Mouse (Mus musculus) inflammation-experienced regulatory T-cells (primary cell): ENCODE results near the gene Plcg2. TPM values are rescaled to one million over a fixed set of nuclear protein-coding genes. Genes with fewer than 3 reads are reported as not detected.

Source experiments
- polyA plus RNA-seq, 2 experiments: library from polyadenylated mRNA; unstranded; fragments of 100-300 nt; shearing (Covaris generic); gene quantifications; one replicate each; pipeline ENCODE4 v1.2.1; 2017

Gene Plcg2
- polyA plus RNA-seq: 1 to 10 TPM; 1.1 to 1.5 TPM

DNA sequence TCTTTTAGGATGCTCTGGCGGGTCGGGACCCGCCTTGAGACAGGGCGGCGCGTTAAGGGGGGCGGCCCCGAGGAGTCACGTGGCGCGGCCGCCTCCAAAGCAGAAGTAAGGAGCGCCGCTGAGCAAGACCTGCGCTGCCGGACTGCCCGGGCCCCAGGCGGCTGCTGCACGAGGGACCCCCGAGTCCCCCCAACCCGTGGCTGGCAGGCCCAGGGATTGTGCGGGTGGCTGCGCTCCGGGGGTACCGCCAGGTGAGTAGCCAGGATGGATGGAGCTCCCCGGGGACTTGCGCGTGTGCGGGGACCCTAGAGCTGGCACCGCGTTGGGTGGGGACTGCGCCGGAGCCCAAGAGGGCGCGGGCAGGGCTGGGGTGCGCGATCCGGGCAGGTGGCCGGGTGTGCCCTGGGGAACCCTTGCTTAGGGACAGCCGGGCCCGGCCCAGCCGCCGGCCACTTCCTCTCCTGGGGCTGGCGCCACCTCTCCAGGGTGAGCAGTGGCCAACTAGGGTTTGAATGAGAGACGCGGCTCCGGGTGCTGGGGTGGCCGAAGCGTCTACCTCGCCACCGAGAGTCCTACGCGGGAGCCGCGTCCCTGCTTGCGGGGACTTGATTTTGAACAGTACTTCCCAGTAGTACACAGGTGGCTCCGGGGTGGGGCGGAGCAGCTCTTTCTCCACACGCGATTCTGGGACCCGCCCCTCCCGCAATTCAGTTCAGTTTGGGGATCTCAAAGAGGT lies at the start of gene Plcg2:
Gene Plcg2 (plus strand): TSS at position 113 of the 736 bp plus-strand sequence.

DNA sequence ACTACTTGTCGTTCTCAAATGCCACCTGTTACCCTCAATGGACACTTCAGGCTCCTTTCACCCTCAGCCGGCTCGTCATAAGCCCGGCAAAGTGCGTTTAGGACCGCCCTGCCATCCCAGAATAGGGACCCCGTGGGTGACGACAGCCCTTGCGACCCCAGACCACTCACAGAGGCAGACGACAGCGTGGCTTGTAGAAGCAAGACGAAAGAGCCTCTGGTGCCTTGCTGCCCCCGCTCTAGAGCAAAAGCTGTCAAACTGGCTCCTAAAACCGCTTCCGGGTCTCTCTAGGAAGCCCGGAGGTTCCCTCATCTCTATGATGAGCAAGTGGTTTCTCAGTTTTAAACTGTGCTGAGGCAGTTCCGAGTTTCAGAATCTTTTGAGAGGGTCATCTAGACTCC lies 175.3 kb downstream of the Plcg2 start, which contains the start of gene Sdr42e1:
Gene Sdr42e1 (minus strand): TSS at position 260 of the 401 bp plus-strand sequence.

Other genes with a start within 250 kb of the Plcg2 start
- gene Cmip, start 241.2 kb upstream of the Plcg2 start, polyA plus RNA-seq: 10 to 100 TPM; 69.5 to 77.8 TPM
- gene Sdr42e1, start 175.4 kb downstream of the Plcg2 start, polyA plus RNA-seq: 1 to 10 TPM in 1 of 2 experiments, under 1 TPM in 1; 0.94 to 2.1 TPM
- under 1 TPM; 0.35 to 0.87 TPM for gene Hsd17b2, start 203.6 kb downstream of the Plcg2 start, polyA plus RNA-seq